Mouse (Mus musculus): ENCODE data around the gene Tescl. TPM values are rescaled to one million over a fixed set of nuclear protein-coding genes. Genes with fewer than 3 reads are reported as not detected.

Tescl gene
- polyA plus RNA-seq, 1 experiment from 2014 or later = not detected

GRCm38 (mm10) chr7:24295376-24295775 is 38.4 kb downstream of the Tescl start:
- no peaks in the 10 kb centered on the region; the same call in 1 of the 2 replicates for H3K4me1 ChIP-seq
- H3K9me3 ChIP-seq = no peaks in the 10 kb centered on the region
- peaks cover 50% of the 10 kb centered on the region for H3K36me3 ChIP-seq
- no peak overlapping the region for H3K27ac ChIP-seq
- no peak overlapping the region for H3K9ac ChIP-seq
- WGBS = 95% methylated on average over 7 of the region's 7 CpGs
- no peaks in the 10 kb centered on the region for H3K27me3 ChIP-seq (replicated peaks)
- H3K4me3 ChIP-seq (replicated peaks) = no peak overlapping the region
- no peak for ATAC-seq (ENCODE audit: insufficient read depth, low FRiP score, low read depth)
- H3K4me2 ChIP-seq = no peak overlapping the region

GRCm38 (mm10) chr7:24294763-24295162 is 39.0 kb downstream of the Tescl start:
- Histone ChIP-seq H3K36me3 (peaks cover 56% of the 10 kb centered on the region), H3K27me3 (replicated peaks) (no peaks in the 10 kb centered on the region)

GRCm38 (mm10) chr7:24293061-24293851 is 40.5 kb downstream of the Tescl start:
- no peak overlapping the region for H3K4me3 ChIP-seq (replicated peaks)
- H3K4me2 ChIP-seq = no peak overlapping the region
- H3K9me3 ChIP-seq = no peaks in the 10 kb centered on the region
- 0 out of 2 replicates have a peak, but pooled peaks have one; percentile 41 for ATAC-seq (ENCODE audit: insufficient read depth, low FRiP score, low read depth)
- H3K4me1 ChIP-seq = no peaks in the 10 kb centered on the region; the same call in 1 of the 2 replicates
- WGBS = 77% methylated on average over 12 of the region's 12 CpGs
- no peak overlapping the region for H3K27ac ChIP-seq
- no peaks in the 10 kb centered on the region for H3K27me3 ChIP-seq (replicated peaks)
- peaks cover 61% of the 10 kb centered on the region for H3K36me3 ChIP-seq
- no peak overlapping the region for H3K9ac ChIP-seq

More at GRCm38 (mm10) chr7:24294763-24295162, 39.0 kb downstream of the Tescl start:
- H3K4me1 ChIP-seq = no peaks in the 10 kb centered on the region; the same call in 1 of the 2 replicates
- no peak overlapping the region for H3K9ac ChIP-seq
- WGBS = 95% methylated on average over 4 of the region's 4 CpGs
- H3K4me3 ChIP-seq (replicated peaks) = no peak overlapping the region
- H3K4me2 ChIP-seq = no peak overlapping the region
- H3K9me3 ChIP-seq = no peaks in the 10 kb centered on the region
- no peak overlapping the region for H3K27ac ChIP-seq
- ATAC-seq (ENCODE audit: insufficient read depth, low FRiP score, low read depth) = no peak

- peaks cover 58% of the 10 kb centered on the region for H3K36me3 ChIP-seq
- no peak for ATAC-seq (ENCODE audit: insufficient read depth, low FRiP score, low read depth)
Observed at GRCm38 (mm10) chr7:24291387-24292090, 42.2 kb downstream of the Tescl start.

GRCm38 (mm10) chr7:24290106-24290693 is 43.5 kb downstream of the Tescl start:
- peaks cover 45% of the 10 kb centered on the region for H3K36me3 ChIP-seq
- no peak overlapping the region for H3K9ac ChIP-seq
- no peak for ATAC-seq (ENCODE audit: insufficient read depth, low FRiP score, low read depth)
- H3K27ac ChIP-seq = no peak overlapping the region
- H3K9me3 ChIP-seq = no peaks in the 10 kb centered on the region
- H3K27me3 ChIP-seq (replicated peaks) = no peaks in the 10 kb centered on the region
- no peak overlapping the region for H3K4me2 ChIP-seq
- no peaks in the 10 kb centered on the region for H3K4me1 ChIP-seq
- H3K4me3 ChIP-seq (replicated peaks) = no peak overlapping the region
- 92% methylated on average over 4 of the region's 4 CpGs for WGBS

More at GRCm38 (mm10) chr7:24291387-24292090, 42.2 kb downstream of the Tescl start:
- Histone ChIP-seq H3K4me1 (no peaks in the 10 kb centered on the region), H3K27me3 (replicated peaks) (no peaks in the 10 kb centered on the region), H3K9ac (no peak overlapping the region), H3K4me2 (no peak overlapping the region), H3K9me3 (no peaks in the 10 kb centered on the region), H3K27ac (no peak overlapping the region), H3K4me3 (replicated peaks) (no peak overlapping the region)
- WGBS = 90% methylated on average over 27 of the region's 27 CpGs

- Histone ChIP-seq H3K9ac (no peak overlapping the region), H3K9me3 (no peaks in the 10 kb centered on the region), H3K4me1 (no peaks in the 10 kb centered on the region), H3K27me3 (replicated peaks) (no peaks in the 10 kb centered on the region), H3K4me3 (replicated peaks) (no peak overlapping the region), H3K4me2 (no peak overlapping the region), H3K36me3 (peaks cover 32% of the 10 kb centered on the region), H3K27ac (no peak overlapping the region)
- no peak for ATAC-seq (ENCODE audit: insufficient read depth, low FRiP score, low read depth)
- 86% methylated on average over 6 of the region's 6 CpGs for WGBS
Observed at GRCm38 (mm10) chr7:24288512-24288911, 45.2 kb downstream of the Tescl start.

- H3K36me3 ChIP-seq = peaks cover 32% of the 10 kb centered on the region
- no peak for ATAC-seq (ENCODE audit: insufficient read depth, low FRiP score, low read depth)
- no peaks in the 10 kb centered on the region for H3K4me1 ChIP-seq
- H3K4me2 ChIP-seq = no peak overlapping the region
- WGBS = 84% methylated on average over 5 of the region's 5 CpGs
- H3K27me3 ChIP-seq (replicated peaks) = no peaks in the 10 kb centered on the region
- H3K4me3 ChIP-seq (replicated peaks) = no peak overlapping the region
- no peaks in the 10 kb centered on the region for H3K9me3 ChIP-seq
- no peak overlapping the region for H3K9ac ChIP-seq
- no peak overlapping the region for H3K27ac ChIP-seq
Observed at GRCm38 (mm10) chr7:24287670-24288069, 46.1 kb downstream of the Tescl start.

- ATAC-seq (ENCODE audit: insufficient read depth, low FRiP score, low read depth) = no peak
- H3K4me1 ChIP-seq = no peaks in the 10 kb centered on the region
- H3K9ac ChIP-seq = no peak overlapping the region
- no peak overlapping the region for H3K27ac ChIP-seq
- 81% methylated on average over 4 of the region's 4 CpGs for WGBS
- H3K27me3 ChIP-seq (replicated peaks) = no peaks in the 10 kb centered on the region
- no peak overlapping the region for H3K4me2 ChIP-seq
- H3K9me3 ChIP-seq = no peaks in the 10 kb centered on the region
- H3K4me3 ChIP-seq (replicated peaks) = no peak overlapping the region
- peaks cover 24% of the 10 kb centered on the region for H3K36me3 ChIP-seq
Observed at GRCm38 (mm10) chr7:24286916-24287315, 46.8 kb downstream of the Tescl start.

GRCm38 (mm10) chr7:24286090-24286489 is 47.6 kb downstream of the Tescl start:
- H3K4me1 ChIP-seq = no peaks in the 10 kb centered on the region
- no peak overlapping the region for H3K4me2 ChIP-seq
- no peak overlapping the region for H3K9ac ChIP-seq
- no peak overlapping the region for H3K27ac ChIP-seq
- no peaks in the 10 kb centered on the region for H3K9me3 ChIP-seq
- no peak for ATAC-seq (ENCODE audit: insufficient read depth, low FRiP score, low read depth)
- H3K36me3 ChIP-seq = peaks cover 16% of the 10 kb centered on the region
- no peaks in the 10 kb centered on the region for H3K27me3 ChIP-seq (replicated peaks)
- 50% methylated on average over 4 of the region's 4 CpGs for WGBS
- no peak overlapping the region for H3K4me3 ChIP-seq (replicated peaks)

Small RNA genes lying within 50 kb of the gene (microRNA-seq; reads per million reads assigned to microRNA genes)
- not detected for gene Gm27592

Other genes with a start within 250 kb of the Tescl start
- gene Zfp112, start 221.6 kb downstream of the Tescl start, polyA plus RNA-seq (2015; fragmentation: Nextera tagmentation; extraction: Ambion mirVana) = 6.8 and 7.4 TPM in 2 replicates
- 13.5 and 14.0 TPM in 2 replicates for gene Zfp235, start 199.8 kb downstream of the Tescl start, polyA plus RNA-seq (2015; fragmentation: Nextera tagmentation; extraction: Ambion mirVana)
- gene Zfp114, start 158.9 kb downstream of the Tescl start, polyA plus RNA-seq (2015; fragmentation: Nextera tagmentation; extraction: Ambion mirVana) = 5.5 and 6.3 TPM in 2 replicates
- 8.5 and 9.2 TPM in 2 replicates for gene Zfp111, start 122.5 kb downstream of the Tescl start, polyA plus RNA-seq (2015; fragmentation: Nextera tagmentation; extraction: Ambion mirVana)
- 5.1 and 5.6 TPM in 2 replicates for gene Zfp109, start 96.4 kb downstream of the Tescl start, polyA plus RNA-seq (2015; fragmentation: Nextera tagmentation; extraction: Ambion mirVana)
- 3.5 and 4.3 TPM in 2 replicates for gene Zfp108, start 79.1 kb downstream of the Tescl start, polyA plus RNA-seq (2015; fragmentation: Nextera tagmentation; extraction: Ambion mirVana)
- 7.2 and 7.4 TPM in 2 replicates for gene Zfp93, start 63.5 kb downstream of the Tescl start, polyA plus RNA-seq (2015; fragmentation: Nextera tagmentation; extraction: Ambion mirVana)
- 29.6 and 31.3 TPM in 2 replicates for gene Zfp61, start 32.7 kb downstream of the Tescl start, polyA plus RNA-seq (2015; fragmentation: Nextera tagmentation; extraction: Ambion mirVana)
- 9.3 and 11.1 TPM in 2 replicates for gene Zfp94, start 17.3 kb downstream of the Tescl start, polyA plus RNA-seq (2015; fragmentation: Nextera tagmentation; extraction: Ambion mirVana)
- 0.26 and 3.0 TPM in 2 replicates for gene Lypd5, start 15.3 kb upstream of the Tescl start, polyA plus RNA-seq (2015; fragmentation: Nextera tagmentation; extraction: Ambion mirVana)
- gene Kcnn4, start 36.3 kb upstream of the Tescl start, polyA plus RNA-seq (2015; fragmentation: Nextera tagmentation; extraction: Ambion mirVana) = 7.1 and 14.4 TPM in 2 replicates
- gene Smg9, start 65.7 kb upstream of the Tescl start, polyA plus RNA-seq (2015; fragmentation: Nextera tagmentation; extraction: Ambion mirVana) = 20.9 and 23.7 TPM in 2 replicates
- not detected in 2 replicates for gene Irgc1, start 118.4 kb upstream of the Tescl start, polyA plus RNA-seq (2015; fragmentation: Nextera tagmentation; extraction: Ambion mirVana)
- 12.1 and 12.3 TPM in 2 replicates for gene Plaur, start 128.5 kb upstream of the Tescl start, polyA plus RNA-seq (2015; fragmentation: Nextera tagmentation; extraction: Ambion mirVana)
- 4.7 and 6.3 TPM in 2 replicates for gene Cadm4, start 148.1 kb upstream of the Tescl start, polyA plus RNA-seq (2015; fragmentation: Nextera tagmentation; extraction: Ambion mirVana)
- gene Zfp428, start 173.1 kb upstream of the Tescl start, polyA plus RNA-seq (2015; fragmentation: Nextera tagmentation; extraction: Ambion mirVana) = 38.1 TPM in 2 replicates
- gene AC161166.1, start 178.5 kb upstream of the Tescl start, polyA plus RNA-seq (2015; fragmentation: Nextera tagmentation; extraction: Ambion mirVana) = 0.19 and 0.40 TPM in 2 replicates
- 7.6 and 8.2 TPM in 2 replicates for gene Irgq, start 196.8 kb upstream of the Tescl start, polyA plus RNA-seq (2015; fragmentation: Nextera tagmentation; extraction: Ambion mirVana)
- 1.9 and 6.8 TPM in 2 replicates for gene Pinlyp, start 212.2 kb upstream of the Tescl start, polyA plus RNA-seq (2015; fragmentation: Nextera tagmentation; extraction: Ambion mirVana)
- 96.1 and 100.0 TPM in 2 replicates for gene Xrcc1, start 212.4 kb upstream of the Tescl start, polyA plus RNA-seq (2015; fragmentation: Nextera tagmentation; extraction: Ambion mirVana)

Data from stomach, embryonic 15.5 days (tissue).